Mouse (Mus musculus) sigmoid colon, adult 10 weeks (tissue): Measurements from ENCODE around the gene Rassf6. TPM values are rescaled to one million over a fixed set of nuclear protein-coding genes. Genes with fewer than 3 reads are reported as not detected.

ENCODE experiments used
- polyA plus RNA-seq: library from polyadenylated mRNA; stranded (reverse); fragments of 350-450 nt; fragmentation: Illumina TruSeq; extraction: RNeasy Lipid Tissue Mini Kit (QIAGEN cat#74804); gene quantifications from one replicate; pipeline ENCODE4 v1.2.3, GENCODE M21; 2014; ENCODE audit warnings: low read depth, low replicate concordance

Rassf6 gene
- 177 TPM for polyA plus RNA-seq

GRCm38 (mm10) chr5:90640286-90641217 is at the start of gene Rassf6:
Gene Rassf6 (minus strand): TSS chr5:90640657.

GRCm38 (mm10) chr5:90560743-90561142 is 79.7 kb downstream of the Rassf6 start, which contains the start of gene 5830473C10Rik:
Gene 5830473C10Rik (plus strand): TSS chr5:90561107.

Other genes with a start within 250 kb of the Rassf6 start
- 2.4 TPM for gene Alb, start 179.8 kb downstream of the Rassf6 start, polyA plus RNA-seq
- not detected for gene Afp, start 149.9 kb downstream of the Rassf6 start, polyA plus RNA-seq
- gene Afm, start 121.7 kb downstream of the Rassf6 start, polyA plus RNA-seq: 3.1 TPM
- not detected for gene 5830473C10Rik, start 79.5 kb downstream of the Rassf6 start, polyA plus RNA-seq
- gene Cxcl5, start 118.7 kb upstream of the Rassf6 start, polyA plus RNA-seq: 2.4 TPM
- 10.6 TPM for gene Ppbp, start 127.9 kb upstream of the Rassf6 start, polyA plus RNA-seq
- gene Pf4, start 131.8 kb upstream of the Rassf6 start, polyA plus RNA-seq: 35.1 TPM
- gene Cxcl3, start 145.4 kb upstream of the Rassf6 start, polyA plus RNA-seq: not detected
- gene Cxcl15, start 153.9 kb upstream of the Rassf6 start, polyA plus RNA-seq: 0.19 TPM